Mouse (Mus musculus) intestine, embryonic 15.5 days (tissue): Measurements from ENCODE around the gene Scaf11. TPM values are rescaled to one million over a fixed set of nuclear protein-coding genes. Genes with fewer than 3 reads are reported as not detected.

Experiments used
- ATAC-seq: fragments of 200-750 bp; cut with Nextera tagmentation; 2 replicates; pipeline ENCODE4 v1.8.0; 2017; ENCODE audit warnings: moderate TSS enrichment, moderate library complexity
- H3K27ac ChIP-seq: fragments of 300-500 bp; sonication (generic); 2 replicates; pipeline ENCODE4 v1.5.1; 2015; ENCODE audit warnings: mild to moderate bottlenecking, inconsistent platforms
- H3K27me3 ChIP-seq: fragments of 300-500 bp; sonication (generic); replicated peaks from 2 replicates; pipeline ENCODE4 v1.6.1; 2015; ENCODE audit warnings: inconsistent platforms
- H3K36me3 ChIP-seq: fragments of 300-500 bp; sonication (generic); 2 replicates; pipeline ENCODE4 v1.6.1; 2015; ENCODE audit warnings: inconsistent platforms
- H3K4me1 ChIP-seq: fragments of 300-500 bp; sonication (generic); replicated peaks from 2 replicates; pipeline ENCODE4 v1.6.1; 2015; ENCODE audit warnings: inconsistent platforms
- H3K4me2 ChIP-seq: fragments of 300-500 bp; sonication (generic); replicated peaks from 2 replicates; pipeline ENCODE4 v1.6.1; 2015; ENCODE audit warnings: mild to moderate bottlenecking, inconsistent platforms
- H3K4me3 ChIP-seq: fragments of 300-500 bp; sonication (generic); replicated peaks from 2 replicates; pipeline ENCODE4 v1.5.1; 2015; ENCODE audit warnings: inconsistent platforms
- H3K9ac ChIP-seq: fragments of 300-500 bp; sonication (generic); 2 replicates; pipeline ENCODE4 v1.6.1; 2015; ENCODE audit warnings: inconsistent platforms
- H3K9me3 ChIP-seq: fragments of 300-500 bp; sonication (generic); 2 replicates; pipeline ENCODE4 v1.6.1; 2016; ENCODE audit warnings: inconsistent platforms
- WGBS: fragments of 180-500 bp; shearing (Covaris S2); methylation state at CpG from one replicate; pipeline ENCODE4 v1.1.7; 2015; 5-methylcytosine and 5-hydroxymethylcytosine counted together
- polyA plus RNA-seq: library from polyadenylated mRNA; unstranded; fragments of >200 nt; fragmentation: Nextera tagmentation; extraction: Ambion mirVana; gene quantifications from 2 replicates; pipeline ENCODE4 v1.2.1, GENCODE M21; 2015

Scaf11 gene
- polyA plus RNA-seq, 1 experiment from 2014 or later: 102 TPM

DNA sequence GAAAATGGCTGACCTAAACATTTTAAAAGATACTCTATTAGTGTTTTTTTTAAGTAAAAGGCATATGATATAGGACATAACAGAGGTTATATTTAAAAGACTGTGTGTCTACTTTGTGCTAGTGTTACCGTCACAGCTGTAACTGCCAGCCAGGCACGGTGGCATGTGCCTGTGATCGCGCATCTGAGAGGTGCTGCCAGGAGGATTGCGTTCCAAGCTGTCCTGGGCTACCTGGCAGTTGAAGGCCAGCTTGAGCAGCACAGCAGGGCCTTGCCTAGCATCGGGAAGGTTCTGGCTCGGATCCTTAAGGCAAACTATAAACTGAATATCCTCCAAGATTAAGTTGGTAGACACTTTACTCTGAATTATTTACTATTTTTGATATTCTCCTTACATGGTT is 82.9 kb downstream of the Scaf11 start:
- H3K36me3 ChIP-seq: peaks cover 3% of the 10 kb centered on the region
- no peak overlapping the region for H3K9ac ChIP-seq
- ATAC-seq: no peak
- H3K27ac ChIP-seq: no peak overlapping the region
- no peak overlapping the region for H3K4me3 ChIP-seq
- no peak overlapping the region for H3K4me2 ChIP-seq
- no peaks in the 10 kb centered on the region for H3K9me3 ChIP-seq
- 89% methylated on average over 7 of the region's 7 CpGs for WGBS
- H3K4me1 ChIP-seq: no peaks in the 10 kb centered on the region
- no peaks in the 10 kb centered on the region for H3K27me3 ChIP-seq

DNA sequence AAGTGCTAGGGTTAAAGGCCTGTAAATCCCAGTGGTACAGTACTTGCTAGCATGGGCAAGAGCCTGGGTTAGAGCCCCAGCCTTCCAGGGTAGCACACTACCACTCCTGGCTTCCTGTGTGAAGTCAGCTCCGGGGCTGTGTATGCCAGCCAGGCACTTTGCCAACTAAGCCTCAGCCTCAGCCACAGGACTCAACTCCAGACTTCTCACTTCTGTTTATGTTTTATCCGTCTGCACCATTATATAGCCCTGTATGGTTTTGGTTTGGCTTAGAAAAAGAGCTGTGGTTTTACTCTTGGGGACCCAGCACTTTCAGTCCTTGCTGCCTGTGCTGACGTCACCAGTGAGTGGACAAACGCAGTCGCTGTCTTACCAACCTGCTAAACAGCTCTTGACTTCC is 83.4 kb downstream of the Scaf11 start:
- Histone ChIP-seq H3K4me2 (no peak overlapping the region), H3K9me3 (no peaks in the 10 kb centered on the region), H3K4me1 (no peaks in the 10 kb centered on the region), H3K27ac (peak overlapping the region; percentile 38; the same call in 1 of the 2 replicates), H3K27me3 (no peaks in the 10 kb centered on the region), H3K36me3 (peaks cover 8% of the 10 kb centered on the region), H3K9ac (no peak overlapping the region), H3K4me3 (no peak overlapping the region)
- ATAC-seq: 0 out of 2 replicates have a peak, but pooled peaks have one; percentile 41
- WGBS: 71% methylated on average over 5 of the region's 5 CpGs

GRCm38 (mm10) chr15:96376214-96376613 is 84.4 kb downstream of the Scaf11 start:
- no peak for ATAC-seq
- Histone ChIP-seq H3K27ac (no peak overlapping the region), H3K4me3 (no peak overlapping the region), H3K27me3 (no peaks in the 10 kb centered on the region), H3K9ac (no peak overlapping the region), H3K4me1 (no peaks in the 10 kb centered on the region), H3K9me3 (no peaks in the 10 kb centered on the region), H3K4me2 (no peak overlapping the region), H3K36me3 (peaks cover 18% of the 10 kb centered on the region)
- 94% methylated on average over 2 of the region's 2 CpGs for WGBS

- 89% methylated on average over 5 of the region's 5 CpGs for WGBS
- no peak for ATAC-seq
- H3K36me3 ChIP-seq: peaks cover 34% of the 10 kb centered on the region
These were observed 87.5 kb downstream of the Scaf11 start for GRCm38 (mm10) chr15:96373161-96373560.

GRCm38 (mm10) chr15:96372628-96373027 is 88.0 kb downstream of the Scaf11 start:
- 89% methylated on average over 6 of the region's 6 CpGs for WGBS
- H3K27me3 ChIP-seq: no peaks in the 10 kb centered on the region
- H3K9me3 ChIP-seq: no peaks in the 10 kb centered on the region
- no peaks in the 10 kb centered on the region for H3K4me1 ChIP-seq
- no peak overlapping the region for H3K4me2 ChIP-seq
- ATAC-seq: no peak
- H3K36me3 ChIP-seq: peaks cover 39% of the 10 kb centered on the region
- H3K9ac ChIP-seq: no peak overlapping the region
- no peak overlapping the region for H3K27ac ChIP-seq
- H3K4me3 ChIP-seq: no peak overlapping the region

More at GRCm38 (mm10) chr15:96373161-96373560, 87.5 kb downstream of the Scaf11 start:
- Histone ChIP-seq H3K4me1 (no peaks in the 10 kb centered on the region), H3K9ac (no peak overlapping the region), H3K4me3 (no peak overlapping the region), H3K27ac (no peak overlapping the region), H3K27me3 (no peaks in the 10 kb centered on the region), H3K4me2 (no peak overlapping the region), H3K9me3 (no peaks in the 10 kb centered on the region)

GRCm38 (mm10) chr15:96371311-96371710 is 89.3 kb downstream of the Scaf11 start:
- no peak for ATAC-seq
- H3K27ac ChIP-seq: no peak overlapping the region
- no peak overlapping the region for H3K9ac ChIP-seq
- no peaks in the 10 kb centered on the region for H3K9me3 ChIP-seq
- H3K4me2 ChIP-seq: no peak overlapping the region
- 96% methylated on average over 18 of the region's 18 CpGs for WGBS
- no peak overlapping the region for H3K4me3 ChIP-seq
- peaks cover 39% of the 10 kb centered on the region for H3K36me3 ChIP-seq
- no peaks in the 10 kb centered on the region for H3K4me1 ChIP-seq
- H3K27me3 ChIP-seq: no peaks in the 10 kb centered on the region

DNA sequence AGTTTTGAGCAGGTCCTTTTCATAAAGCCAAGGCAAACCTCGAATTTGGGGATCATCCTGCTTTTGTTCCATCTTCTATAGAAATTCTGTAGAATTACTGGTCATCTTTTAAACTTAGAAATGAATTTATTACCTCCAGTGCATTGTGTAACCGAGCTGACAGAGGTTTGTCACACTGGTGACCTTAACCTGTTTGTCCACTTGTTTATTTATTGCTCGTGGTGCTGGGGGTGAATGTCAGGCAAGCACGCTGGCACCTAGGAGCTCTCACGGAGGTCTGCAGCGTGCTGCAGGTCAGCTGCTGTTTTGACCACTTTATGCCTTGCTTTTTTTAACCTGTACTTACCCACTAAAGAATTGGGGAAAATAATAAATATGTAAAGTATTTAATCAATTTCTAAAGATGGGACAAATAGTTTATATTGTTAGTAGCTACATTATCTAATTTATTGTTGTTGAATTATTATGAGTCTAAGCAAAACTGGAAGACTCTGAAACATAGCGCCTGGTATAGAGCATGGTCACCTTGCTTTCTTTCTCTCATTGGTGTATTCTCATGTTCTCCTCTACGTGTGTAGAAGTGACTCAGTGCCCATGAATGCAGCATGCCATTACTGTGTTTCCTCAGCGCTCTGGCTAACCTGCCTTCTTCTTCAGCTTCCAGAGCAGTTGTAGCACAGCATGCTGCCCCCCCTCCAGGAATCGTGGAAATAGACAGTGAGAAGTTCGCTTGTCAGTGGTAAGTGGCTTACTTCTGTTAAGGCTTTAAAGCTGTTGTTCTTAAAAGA is 94.3 kb downstream of the Scaf11 start:
- Histone ChIP-seq H3K27me3 (no peaks in the 10 kb centered on the region), H3K9me3 (no peaks in the 10 kb centered on the region), H3K27ac (no peak overlapping the region), H3K4me1 (no peaks in the 10 kb centered on the region), H3K4me2 (no peak overlapping the region), H3K9ac (no peak overlapping the region), H3K4me3 (no peak overlapping the region), H3K36me3 (peaks cover 37% of the 10 kb centered on the region)
- 79% methylated on average over 11 of the region's 11 CpGs for WGBS
- no peak for ATAC-seq

- H3K4me3 ChIP-seq: no peak overlapping the region
- H3K9me3 ChIP-seq: no peaks in the 10 kb centered on the region
- no peak overlapping the region for H3K9ac ChIP-seq
- WGBS: 78% methylated on average over 3 of the region's 3 CpGs
- H3K27ac ChIP-seq: no peak overlapping the region
- peaks cover 27% of the 10 kb centered on the region for H3K36me3 ChIP-seq
- H3K4me1 ChIP-seq: no peaks in the 10 kb centered on the region
- H3K4me2 ChIP-seq: no peak overlapping the region
- no peaks in the 10 kb centered on the region for H3K27me3 ChIP-seq
- ATAC-seq: no peak
These were observed 95.3 kb downstream of the Scaf11 start for GRCm38 (mm10) chr15:96365351-96365750.

Other genes starting within 250 kb of the Scaf11 start
- 16.0 and 16.8 TPM in 2 replicates for gene Arid2, start 173.3 kb downstream of the Scaf11 start, polyA plus RNA-seq
- 113 and 119 TPM in 2 replicates for gene Slc38a1, start 182.1 kb upstream of the Scaf11 start, polyA plus RNA-seq
- 83.8 and 95.3 TPM in 2 replicates for gene Slc38a2, start 238.9 kb upstream of the Scaf11 start, polyA plus RNA-seq